Mouse (Mus musculus): ENCODE measurements around the gene Slc13a1.

Gene Slc13a1

GRCm38 (mm10) chr6:24055086-24055485 is 112.8 kb downstream of the Slc13a1 start:
- Histone ChIP-seq H3K4me3 (replicated peaks; ENCODE audit: low read length) (no peak overlapping the region), H3K27me3 (ENCODE audit: insufficient read depth, low read length) (no peaks in the 10 kb centered on the region), H3K9me3 (ENCODE audit: low read length) (peaks cover 22% of the 10 kb centered on the region), H3K36me3 (ENCODE audit: insufficient read depth, low read length) (no peaks in the 10 kb centered on the region), H3K4me1 (replicated peaks; ENCODE audit: low read depth, low read length) (no peaks in the 10 kb centered on the region)
- TF ChIP-seq CTCF (conservative IDR thresholded peaks at IDR 0.05; ENCODE audit: low read length) (no peak), NANOG (IDR thresholded peaks at IDR 0.05; ENCODE audit: borderline replicate concordance, low read length) (no peak), POU5F1 (IDR thresholded peaks at IDR 0.05; ENCODE audit: borderline replicate concordance, low read length) (no peak)

DNA sequence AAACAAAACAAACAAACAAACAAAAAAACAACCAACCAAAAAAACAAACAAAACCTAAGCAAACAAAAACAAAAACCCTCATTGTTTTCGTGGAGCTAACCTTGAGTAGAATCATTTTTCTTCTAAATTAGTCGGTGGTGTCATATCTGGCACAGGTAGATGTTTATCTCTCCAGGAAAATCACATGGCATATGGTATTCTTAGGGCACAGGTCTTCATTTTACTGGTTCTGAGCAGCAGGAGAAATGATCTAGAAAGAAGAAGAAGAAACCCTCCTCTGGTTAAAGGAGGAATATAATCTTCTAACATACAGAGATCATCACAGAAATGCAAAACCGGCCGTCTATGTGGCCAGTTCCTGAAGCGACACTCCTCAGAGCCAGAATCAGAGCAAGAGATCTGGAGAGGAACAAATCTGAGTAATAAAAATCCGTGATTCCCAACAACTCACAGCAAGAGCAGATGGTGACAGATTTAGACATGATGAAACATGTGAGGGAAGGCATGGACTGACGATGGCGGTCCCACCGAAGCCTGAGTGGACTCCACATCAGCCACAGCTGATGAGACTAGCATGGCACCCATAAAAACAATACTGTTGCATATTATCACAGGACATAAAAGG is 113.7 kb downstream of the Slc13a1 start:
- TF ChIP-seq NANOG (IDR thresholded peaks at IDR 0.05; ENCODE audit: borderline replicate concordance, low read length) (no peak), POU5F1 (IDR thresholded peaks at IDR 0.05; ENCODE audit: borderline replicate concordance, low read length) (no peak), CTCF (conservative IDR thresholded peaks at IDR 0.05; ENCODE audit: low read length) (no peak)
- Histone ChIP-seq H3K4me3 (replicated peaks; ENCODE audit: low read length) (no peak overlapping the region), H3K4me1 (replicated peaks; ENCODE audit: low read depth, low read length) (no peaks in the 10 kb centered on the region), H3K36me3 (ENCODE audit: insufficient read depth, low read length) (no peaks in the 10 kb centered on the region), H3K27me3 (ENCODE audit: insufficient read depth, low read length) (no peaks in the 10 kb centered on the region), H3K9me3 (ENCODE audit: low read length) (peaks cover 22% of the 10 kb centered on the region)

DNA sequence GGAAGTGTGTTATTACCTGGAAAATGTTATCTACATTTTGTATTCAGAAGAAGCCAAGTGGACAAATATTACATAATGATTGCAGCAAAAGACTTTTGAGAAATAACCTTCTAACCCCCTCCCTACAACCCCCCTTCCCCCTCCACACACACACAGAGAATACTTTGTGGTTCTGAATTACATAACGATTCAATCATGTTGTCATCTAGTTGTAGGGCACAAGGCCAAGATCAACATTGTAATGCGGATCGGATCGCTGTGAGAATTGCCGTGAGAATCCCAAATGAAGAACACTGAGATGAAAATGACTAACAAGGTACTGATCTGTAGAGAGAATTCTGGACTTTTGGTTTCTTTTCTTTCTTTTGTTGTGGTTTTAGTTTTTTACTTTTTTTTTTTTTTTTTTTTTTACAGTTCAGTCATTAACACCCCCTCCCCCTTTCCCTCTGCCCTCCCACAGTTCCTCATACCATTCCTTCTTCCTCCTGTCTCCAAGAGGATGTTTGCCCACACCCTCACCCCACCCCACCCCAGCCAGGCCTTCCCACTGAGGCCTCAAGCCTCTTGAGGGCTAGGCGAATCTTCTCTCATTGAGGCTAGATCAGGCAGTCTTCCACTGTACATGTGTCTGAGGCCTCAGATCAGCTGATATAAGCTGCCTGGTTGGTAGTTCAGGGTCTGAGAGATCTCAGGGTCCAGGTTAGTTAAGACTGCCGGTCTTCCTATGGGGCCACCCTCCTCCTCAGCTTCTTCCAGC is 120.7 kb downstream of the Slc13a1 start:
- Histone ChIP-seq H3K4me1 (replicated peaks; ENCODE audit: low read depth, low read length) (peaks cover 9% of the 10 kb centered on the region; the same call in 1 of the 2 replicates), H3K4me3 (replicated peaks; ENCODE audit: low read length) (no peak overlapping the region), H3K36me3 (ENCODE audit: insufficient read depth, low read length) (no peaks in the 10 kb centered on the region), H3K27me3 (ENCODE audit: insufficient read depth, low read length) (no peaks in the 10 kb centered on the region), H3K9me3 (ENCODE audit: low read length) (peaks cover 13% of the 10 kb centered on the region)
- no peak for TF ChIP-seq POU5F1 (IDR thresholded peaks at IDR 0.05; ENCODE audit: borderline replicate concordance, low read length)
- TF ChIP-seq CTCF (conservative IDR thresholded peaks at IDR 0.05; ENCODE audit: low read length), result no peak
- TF ChIP-seq NANOG (IDR thresholded peaks at IDR 0.05; ENCODE audit: borderline replicate concordance, low read length), result no peak

DNA sequence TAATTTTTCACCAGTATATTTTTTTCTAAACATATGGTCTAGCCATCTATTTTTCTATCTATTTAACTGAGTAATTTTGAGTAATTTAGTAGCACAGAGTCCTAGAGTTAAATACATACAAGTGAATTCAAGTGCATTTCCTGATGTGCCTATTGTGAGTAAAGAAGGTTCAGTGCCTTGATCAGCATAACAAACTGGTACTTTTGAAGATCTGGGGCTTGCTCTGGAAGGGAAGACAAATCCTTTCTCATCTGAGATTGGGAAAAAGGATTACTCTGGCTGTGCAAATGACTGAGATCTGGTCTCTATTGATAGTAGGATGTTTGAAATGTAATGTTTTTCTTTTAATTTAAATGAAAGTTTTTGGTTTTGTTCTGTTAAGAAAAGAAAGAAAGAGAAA is 124.4 kb downstream of the Slc13a1 start:
- Histone ChIP-seq H3K27me3 (ENCODE audit: insufficient read depth, low read length) (no peaks in the 10 kb centered on the region), H3K36me3 (ENCODE audit: insufficient read depth, low read length) (no peaks in the 10 kb centered on the region), H3K4me3 (replicated peaks; ENCODE audit: low read length) (no peak overlapping the region), H3K9me3 (ENCODE audit: low read length) (peaks cover 13% of the 10 kb centered on the region), H3K4me1 (replicated peaks; ENCODE audit: low read depth, low read length) (peaks cover 9% of the 10 kb centered on the region; the same call in 1 of the 2 replicates)
- no peak for TF ChIP-seq CTCF (conservative IDR thresholded peaks at IDR 0.05; ENCODE audit: low read length)
- TF ChIP-seq NANOG (IDR thresholded peaks at IDR 0.05; ENCODE audit: borderline replicate concordance, low read length), result no peak
- TF ChIP-seq POU5F1 (IDR thresholded peaks at IDR 0.05; ENCODE audit: borderline replicate concordance, low read length), result no peak

All from E14TG2a.4 (cell line).